Mouse (Mus musculus): ENCODE data around the gene N4bp2l1.
A peak's percentile ranks its signal among the peaks of the same experiment; 100 is the strongest.

The N4bp2l1 gene

DNA sequence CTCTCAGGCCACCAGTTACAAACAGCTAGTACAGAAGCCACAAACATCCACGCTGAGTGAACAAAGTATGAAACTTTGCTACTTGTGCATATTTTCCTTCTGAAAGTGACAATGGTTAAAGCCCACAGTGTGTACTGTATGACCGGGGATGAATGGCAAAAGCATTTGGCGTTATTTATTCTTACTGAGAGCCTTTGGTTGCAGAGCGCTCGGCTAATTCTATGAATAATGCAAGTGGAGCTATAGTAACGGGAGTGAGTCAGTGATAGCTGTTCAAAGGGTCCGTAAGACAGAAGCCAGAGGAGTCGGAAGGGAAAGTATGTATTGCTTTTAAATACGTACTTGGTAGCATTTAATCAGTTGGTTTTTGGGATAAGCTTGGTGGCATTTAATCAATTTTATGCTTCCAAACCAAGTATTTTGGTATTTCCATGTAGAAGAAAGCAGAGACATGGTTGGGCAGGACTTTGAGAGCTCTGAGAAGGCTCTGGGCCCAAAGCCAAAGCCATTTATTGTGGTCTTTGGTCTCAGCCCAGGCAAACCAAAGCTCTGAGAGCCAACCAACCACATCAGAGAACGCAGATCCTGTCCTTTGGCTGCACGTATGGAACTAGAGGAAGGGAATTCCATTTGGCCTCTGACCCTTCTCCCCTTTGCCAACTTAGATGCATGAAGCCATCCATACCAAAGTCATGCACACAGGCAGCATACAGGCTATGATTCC, 26.3 kb downstream of the N4bp2l1 start:
- DNase-seq (ENCODE audit: extremely low read depth, insufficient read length, low spot score): no peak

DNA sequence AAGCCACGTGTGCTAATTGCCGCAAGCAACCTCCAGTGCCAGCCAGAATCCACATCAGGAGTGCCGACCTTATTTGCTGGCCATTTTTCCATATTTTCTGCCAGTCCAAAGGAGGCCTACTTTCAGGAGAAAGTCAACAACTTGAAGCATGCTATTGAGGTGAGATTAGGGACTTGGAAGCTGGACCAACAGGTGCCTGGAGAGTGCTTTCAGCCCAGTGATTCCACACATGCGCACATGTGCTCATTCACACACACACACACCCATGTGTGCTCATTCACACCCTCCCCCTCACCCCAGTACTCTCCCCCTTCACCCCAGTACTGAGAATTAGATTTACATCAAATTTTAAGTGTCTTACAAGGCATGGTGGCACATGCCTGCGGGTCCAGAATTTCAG, 30.0 kb downstream of the N4bp2l1 start:
- DNase-seq (ENCODE audit: extremely low read depth, insufficient read length, low spot score): no peak

DNA sequence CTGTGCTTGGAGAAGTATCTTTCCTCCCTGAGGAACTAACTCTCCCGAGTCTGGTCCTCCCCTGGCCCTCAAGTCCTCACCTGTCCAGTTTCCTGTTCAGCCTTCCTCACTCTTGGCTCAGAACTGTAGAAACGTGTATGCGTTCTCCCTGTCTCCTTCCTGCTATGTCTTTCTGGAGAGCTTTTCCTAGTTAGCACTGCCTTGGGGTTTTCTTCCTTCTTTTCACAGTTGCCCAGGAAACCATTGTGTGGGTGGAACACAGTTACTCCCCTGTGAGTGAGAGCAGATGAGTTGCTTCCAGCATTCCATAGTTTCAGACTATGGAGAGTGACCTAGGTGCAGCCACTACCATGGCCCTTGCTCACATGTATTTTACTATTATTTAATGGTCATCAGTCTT, 30.8 kb downstream of the N4bp2l1 start:
- no peak for DNase-seq (ENCODE audit: extremely low read depth, insufficient read length, low spot score)

DNA sequence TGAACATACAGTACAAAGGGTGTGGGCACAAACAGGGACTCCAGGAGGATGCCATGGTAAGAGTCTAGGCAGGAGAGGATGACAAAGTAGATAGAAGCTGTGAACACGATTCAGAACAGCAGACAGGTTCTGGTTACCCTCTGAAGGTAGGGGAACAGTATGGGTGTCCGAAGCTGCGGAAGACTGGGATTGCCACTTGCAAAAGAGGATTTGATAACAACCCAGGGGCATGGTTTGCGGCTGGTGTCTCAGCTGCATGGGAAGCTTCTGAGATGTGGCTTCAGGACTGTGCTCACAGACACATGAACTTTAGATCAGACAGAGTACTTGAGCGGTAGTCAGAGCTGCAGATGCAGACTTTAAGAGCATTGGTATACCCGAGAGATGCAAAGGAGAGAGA, 32.6 kb downstream of the N4bp2l1 start:
- DNase-seq (ENCODE audit: extremely low read depth, insufficient read length, low spot score): no peak

DNA sequence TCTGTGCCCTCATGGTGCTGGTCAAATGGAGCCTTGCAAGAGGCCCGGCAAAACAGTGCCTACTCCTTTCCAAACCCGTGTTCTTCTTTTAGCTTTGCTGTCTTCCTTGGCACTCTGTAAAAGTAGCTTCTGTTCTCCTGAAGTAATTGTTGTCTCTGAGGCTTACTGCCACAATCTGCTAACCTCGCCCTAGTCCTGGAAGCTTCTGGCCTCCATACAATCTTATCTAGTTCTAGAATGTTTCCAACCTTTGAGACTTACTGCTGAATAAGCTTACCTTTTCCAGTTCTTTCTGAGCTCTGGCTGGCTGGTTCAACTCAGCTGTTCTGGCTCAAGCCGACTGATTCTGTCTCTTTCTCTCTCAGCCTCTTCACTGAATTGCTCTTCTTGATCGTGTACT, 35.2 kb downstream of the N4bp2l1 start:
- no peak for DNase-seq (ENCODE audit: extremely low read depth, insufficient read length, low spot score)

DNA sequence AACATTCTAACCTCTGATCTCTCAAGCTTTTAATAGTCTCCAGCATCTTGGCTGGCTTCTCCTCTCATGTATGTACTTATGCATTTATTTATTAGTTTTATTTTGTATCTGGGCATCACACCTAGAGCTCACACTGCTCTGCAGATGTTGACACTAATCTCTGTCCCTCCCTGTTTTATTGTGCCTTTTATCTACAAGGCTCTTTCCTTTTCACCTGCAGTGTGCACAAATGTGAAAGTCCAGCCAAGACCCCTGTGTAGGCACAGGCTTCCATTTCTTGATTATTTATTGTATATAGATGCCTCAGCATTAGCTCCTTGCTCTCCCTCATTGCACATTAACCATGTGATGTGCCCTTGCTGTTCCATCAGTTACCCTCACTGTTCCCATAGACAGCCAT, 35.6 kb downstream of the N4bp2l1 start:
- no peak for DNase-seq (ENCODE audit: extremely low read depth, insufficient read length, low spot score)

DNA sequence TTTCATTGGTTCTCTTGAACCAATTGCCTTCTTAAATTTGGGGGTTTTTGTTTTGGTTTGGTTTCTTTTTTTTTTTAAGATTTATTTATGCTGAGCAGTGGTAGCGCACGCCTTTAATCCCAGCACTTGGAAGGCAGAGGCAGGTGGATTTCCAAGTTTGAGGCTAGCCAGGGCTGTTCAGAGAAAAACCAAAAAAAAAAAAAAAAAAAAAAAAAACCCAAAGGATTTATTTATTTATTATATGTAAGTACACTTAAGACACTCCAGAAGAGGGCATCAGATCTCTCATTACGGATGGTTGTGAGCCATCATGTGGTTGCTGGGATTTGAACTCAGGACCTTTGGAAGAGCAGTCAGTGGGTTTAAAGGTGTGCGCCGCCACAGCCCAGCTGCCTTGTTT, 36.1 kb downstream of the N4bp2l1 start:
- no peak for DNase-seq (ENCODE audit: extremely low read depth, insufficient read length, low spot score)

DNA sequence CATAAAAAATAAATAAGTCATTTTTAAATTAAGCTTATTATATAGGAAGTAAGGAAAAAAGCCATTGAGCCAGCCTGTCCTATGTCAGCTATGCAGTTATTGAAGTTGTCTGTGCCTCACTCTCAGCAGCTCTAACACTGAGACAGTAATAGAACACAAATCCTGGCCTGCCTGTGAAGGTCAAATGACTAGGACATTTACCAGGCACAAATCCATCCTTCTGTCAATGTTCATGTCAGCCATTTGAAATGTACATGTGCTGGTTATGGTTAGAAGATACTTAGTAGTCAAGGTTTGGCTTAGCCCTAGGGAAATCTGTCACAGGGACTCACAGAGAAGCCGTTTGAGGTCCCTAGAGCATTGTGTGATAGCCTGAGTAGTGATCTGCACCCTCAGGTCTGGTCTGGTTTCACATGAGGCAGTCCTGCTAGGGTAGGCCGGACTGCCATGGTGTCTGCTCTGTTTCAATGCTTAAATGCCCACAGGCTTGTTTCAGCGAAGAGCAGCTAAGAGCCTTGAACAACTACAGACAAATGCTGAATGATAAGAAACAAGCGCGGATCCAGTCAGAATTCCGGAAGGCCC, 37.4 kb downstream of the N4bp2l1 start:
- no peak for DNase-seq (ENCODE audit: extremely low read depth, insufficient read length, low spot score)

DNA sequence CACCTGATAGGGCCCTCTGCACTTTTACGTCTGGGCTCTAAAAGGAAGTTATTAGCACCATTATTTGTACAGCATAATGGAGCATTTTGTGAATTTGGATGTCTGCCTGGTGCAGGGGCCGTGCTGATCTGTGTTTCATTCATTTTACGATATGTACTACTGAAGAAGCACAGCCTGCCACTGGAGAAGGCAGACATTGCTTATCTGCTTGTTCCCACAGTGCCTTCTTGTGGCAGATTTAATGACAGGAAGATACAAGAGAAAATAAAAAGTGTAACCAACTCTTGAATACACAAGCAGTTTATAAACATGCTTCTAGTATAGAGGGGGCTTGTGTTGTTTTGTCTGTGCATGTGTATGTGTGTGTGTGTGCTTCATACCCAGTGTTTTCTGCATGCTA, 45.4 kb downstream of the N4bp2l1 start:
- no peak for DNase-seq (ENCODE audit: extremely low read depth, insufficient read length, low spot score)

DNA sequence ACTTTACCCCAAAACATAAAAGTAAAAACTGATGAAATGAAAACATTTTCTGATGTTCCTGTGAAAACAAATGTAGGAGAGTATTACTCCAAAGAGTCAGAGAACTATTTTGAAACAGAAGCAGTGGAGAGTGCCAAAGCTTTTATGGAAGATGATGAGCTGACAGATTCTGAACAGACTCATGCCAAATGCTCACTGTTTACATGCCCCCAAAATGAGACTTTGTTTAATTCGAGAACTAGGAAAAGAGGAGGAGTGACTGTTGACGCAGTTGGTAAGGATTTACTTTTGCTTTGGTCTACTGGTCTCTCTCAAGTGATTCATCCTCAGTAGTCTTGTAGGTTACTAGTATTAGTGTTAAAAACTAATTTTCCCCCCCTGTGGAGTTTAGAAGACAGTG, 53.8 kb downstream of the N4bp2l1 start:
- no peak for DNase-seq (ENCODE audit: extremely low read depth, insufficient read length, low spot score)

DNA sequence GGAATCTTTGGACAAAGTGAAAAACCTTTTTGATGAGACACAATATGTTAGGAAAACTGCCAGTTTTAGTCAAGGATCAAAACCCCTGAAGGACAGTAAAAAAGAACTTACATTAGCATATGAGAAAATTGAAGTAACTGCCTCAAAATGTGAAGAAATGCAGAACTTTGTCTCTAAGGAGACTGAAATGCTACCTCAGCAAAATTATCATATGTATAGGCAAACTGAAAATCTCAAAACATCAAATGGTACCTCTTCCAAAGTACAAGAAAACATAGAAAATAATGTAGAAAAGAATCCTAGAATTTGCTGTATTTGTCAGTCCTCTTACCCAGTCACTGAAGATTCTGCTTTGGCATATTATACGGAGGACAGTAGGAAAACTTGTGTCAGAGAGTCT, 55.7 kb downstream of the N4bp2l1 start:
- DNase-seq (ENCODE audit: extremely low read depth, insufficient read length, low spot score): no peak

DNA sequence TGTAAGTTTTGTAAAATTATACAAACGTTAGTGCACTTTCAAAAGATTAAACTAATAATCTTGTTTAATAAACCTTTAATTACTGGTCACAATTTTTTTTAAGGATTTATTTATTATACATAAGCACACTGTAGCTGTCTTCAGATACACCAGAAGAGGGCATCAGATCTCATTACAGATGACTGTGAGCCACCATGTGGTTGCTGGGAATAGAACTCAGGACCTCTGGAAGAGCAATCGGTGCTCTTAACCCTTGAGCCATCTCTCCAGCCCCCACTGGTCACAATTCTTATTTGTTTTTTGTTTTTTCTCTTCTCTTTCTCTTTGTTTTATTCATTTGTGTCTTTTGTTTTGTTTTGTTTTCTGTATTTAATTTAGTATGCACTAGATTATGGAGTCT, 71.7 kb downstream of the N4bp2l1 start:
- no peak for DNase-seq (ENCODE audit: extremely low read depth, insufficient read length, low spot score)

DNA sequence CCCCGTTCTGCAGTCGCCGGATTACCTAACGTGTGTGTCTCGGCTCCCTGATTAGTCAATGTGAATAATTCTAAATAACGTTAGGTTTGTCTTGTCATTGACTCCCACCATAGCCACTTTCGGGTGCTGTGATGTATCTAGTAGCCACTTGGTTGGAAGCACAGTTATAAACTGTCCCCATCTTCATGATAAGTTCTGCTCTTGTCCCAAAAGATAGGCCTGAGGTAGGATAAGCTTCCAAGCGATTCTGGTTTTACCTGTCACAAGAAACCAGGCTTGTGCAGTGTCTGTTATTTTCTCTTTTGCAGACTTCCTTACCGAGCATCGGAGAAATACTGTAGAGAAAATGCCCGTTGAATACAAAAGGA, 74.1 kb downstream of the N4bp2l1 start:
- no peak for DNase-seq (ENCODE audit: extremely low read depth, insufficient read length, low spot score)

DNA sequence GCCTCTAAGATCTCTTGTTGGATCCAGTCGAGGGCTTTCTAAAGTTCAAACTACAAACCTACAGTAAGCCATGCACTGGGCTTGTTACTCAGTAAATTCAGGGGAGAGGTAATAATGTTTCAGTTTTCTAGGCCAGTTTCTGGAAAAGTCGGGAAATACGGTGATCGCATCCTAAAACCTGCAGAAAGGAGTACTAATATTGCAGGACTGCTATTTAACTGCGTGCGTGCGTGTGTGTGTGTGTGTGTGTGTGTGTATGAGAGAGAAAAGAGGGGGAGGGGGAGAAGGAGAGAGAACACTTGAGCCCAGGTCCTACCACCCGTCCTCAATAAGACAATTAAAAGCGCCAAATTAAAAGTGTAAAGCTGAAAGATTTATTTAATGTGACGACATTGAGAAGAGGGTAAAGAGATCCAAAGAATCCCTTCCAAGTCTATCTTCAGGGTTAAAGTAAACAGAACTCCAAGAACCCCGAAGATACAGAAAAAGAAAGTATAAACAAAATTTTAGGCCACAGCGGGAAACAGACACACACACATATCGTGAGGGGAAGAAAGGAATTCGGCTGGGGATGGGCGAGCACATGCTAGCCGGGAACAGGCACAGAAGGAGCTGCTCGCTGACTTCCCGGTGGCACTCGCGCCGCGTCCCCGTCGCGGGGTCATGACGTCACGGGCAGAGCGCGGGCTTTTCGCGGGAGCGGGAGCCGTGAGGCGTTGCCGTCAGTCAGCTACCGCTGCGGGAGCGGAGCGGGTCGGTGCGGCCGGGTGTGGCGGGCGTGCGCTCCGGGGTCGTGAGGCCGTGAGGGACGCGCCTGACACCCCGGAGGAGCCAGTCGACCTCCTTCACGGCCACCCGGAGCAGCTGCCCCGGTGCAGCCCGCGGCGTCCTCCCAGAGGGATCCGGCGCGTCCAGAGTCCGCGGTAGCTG, 74.8 kb downstream of the N4bp2l1 start, which contains the start of gene Brca2:
Brca2 (plus strand) TSS at position 694 of the 930 bp plus-strand sequence.
- peak; percentile 96 for DNase-seq (ENCODE audit: extremely low read depth, insufficient read length, low spot score)
